Mouse (Mus musculus): Measurements from ENCODE around the gene Slc4a3.

Slc4a3 gene

DNA sequence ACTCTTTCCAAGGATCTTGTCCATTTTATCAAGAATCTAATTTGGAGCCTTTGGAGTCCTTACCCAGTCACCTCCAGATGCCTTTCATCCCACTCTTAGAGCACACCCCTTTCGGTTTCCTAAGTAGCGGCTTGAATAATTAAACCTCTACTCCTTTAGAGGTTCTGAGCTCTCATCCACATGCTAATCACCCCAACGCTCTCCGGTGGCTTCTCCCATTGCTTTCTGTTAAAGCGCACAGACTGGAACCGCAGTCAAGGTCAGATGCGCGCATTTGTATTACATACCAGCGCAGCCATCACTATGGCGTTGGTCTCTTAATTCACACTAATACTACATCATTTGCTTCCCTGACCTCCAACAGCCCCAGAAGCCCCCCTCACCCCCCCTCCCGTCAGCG is 55.7 kb downstream of the Slc4a3 start:
- no peak for DNase-seq (ENCODE audit: low spot score)

DNA sequence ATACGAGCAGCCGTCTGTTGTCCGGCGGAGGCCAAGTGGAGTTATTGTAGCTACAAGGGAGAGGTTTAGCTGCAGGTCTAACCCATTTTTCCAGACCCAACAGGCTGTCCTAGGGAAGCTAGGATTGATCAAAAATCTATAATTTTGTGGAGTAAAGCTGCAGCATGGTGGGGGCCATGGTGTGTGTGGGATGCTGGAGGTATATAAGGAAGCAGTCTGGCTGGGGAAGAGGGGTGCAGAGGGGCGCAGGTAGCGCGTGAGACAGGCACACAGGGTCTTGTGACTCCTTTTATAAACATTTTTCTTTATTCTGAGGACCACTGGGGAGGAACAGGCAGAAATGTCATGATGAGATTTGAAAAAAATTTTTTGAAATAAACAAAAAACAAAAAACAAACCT is 57.5 kb downstream of the Slc4a3 start:
- no peak for DNase-seq (ENCODE audit: low spot score)

DNA sequence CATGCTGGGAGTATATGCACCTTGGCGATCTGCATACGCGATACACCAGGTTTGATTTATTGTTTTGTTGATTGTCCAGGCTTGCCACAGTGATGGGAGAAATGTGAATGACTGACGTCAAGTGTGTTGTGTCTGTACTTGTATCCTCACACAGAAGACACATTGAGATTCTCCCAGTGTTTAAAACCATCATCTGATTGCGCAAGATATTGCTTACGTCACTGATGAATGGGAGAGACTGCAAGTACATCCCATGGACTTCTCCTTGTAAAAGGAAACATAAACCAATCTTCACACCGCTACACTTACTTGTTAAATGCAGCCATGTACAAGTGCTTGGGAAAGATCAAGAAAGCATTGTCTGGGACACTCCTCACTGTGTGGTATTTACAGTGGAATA is 62.2 kb downstream of the Slc4a3 start:
- no peak for DNase-seq (ENCODE audit: low spot score)

DNA sequence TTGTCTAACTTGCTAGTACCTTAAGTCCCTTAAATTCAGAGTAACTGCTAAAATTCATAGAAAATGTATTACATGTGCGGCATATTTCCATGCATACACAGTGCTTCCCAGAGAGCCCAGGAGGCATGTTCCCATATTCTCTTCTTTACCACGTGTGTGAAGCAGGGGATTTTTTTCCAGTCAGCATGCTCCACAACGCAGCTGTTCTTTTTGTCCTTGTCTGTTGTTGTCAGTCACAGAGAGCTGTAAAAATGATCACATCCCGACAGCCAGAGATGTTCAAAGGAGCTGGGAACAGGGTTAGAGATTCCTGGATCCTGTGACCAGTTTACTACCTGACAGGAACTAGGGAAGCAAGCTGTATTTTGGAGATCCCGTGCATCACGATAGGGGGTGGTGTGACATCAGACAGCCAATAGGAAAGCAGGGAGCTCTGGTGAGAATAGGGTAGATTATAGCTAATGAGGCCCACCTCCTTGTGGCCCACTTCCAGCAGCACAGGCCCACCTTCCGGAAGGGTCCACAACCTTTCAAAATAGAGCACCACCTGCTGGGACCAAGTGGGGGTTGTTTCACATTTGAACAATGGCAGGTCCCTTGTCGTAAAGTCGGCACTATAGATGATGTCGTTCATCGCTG is 62.7 kb downstream of the Slc4a3 start:
- DNase-seq (ENCODE audit: low spot score) = no peak

DNA sequence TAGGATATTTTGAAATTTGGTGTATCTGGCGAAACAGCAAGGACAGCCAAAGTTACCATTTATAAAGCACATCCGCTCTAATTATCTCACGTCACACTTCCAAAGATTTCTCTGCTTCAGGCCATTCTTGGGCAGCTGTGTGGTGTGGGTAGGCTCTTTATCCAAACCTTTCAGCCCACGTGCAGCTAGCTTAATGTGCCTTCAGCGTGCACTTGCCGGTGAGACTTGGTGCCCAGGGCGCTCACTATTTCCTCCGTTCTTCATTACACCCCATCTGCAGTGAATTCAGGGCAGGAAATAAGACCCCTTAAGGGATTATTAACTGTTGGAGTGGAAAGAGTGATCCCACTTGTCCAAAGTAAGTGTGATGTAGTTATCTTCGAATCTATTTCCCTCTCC is 63.2 kb downstream of the Slc4a3 start:
- no peak for DNase-seq (ENCODE audit: low spot score)

DNA sequence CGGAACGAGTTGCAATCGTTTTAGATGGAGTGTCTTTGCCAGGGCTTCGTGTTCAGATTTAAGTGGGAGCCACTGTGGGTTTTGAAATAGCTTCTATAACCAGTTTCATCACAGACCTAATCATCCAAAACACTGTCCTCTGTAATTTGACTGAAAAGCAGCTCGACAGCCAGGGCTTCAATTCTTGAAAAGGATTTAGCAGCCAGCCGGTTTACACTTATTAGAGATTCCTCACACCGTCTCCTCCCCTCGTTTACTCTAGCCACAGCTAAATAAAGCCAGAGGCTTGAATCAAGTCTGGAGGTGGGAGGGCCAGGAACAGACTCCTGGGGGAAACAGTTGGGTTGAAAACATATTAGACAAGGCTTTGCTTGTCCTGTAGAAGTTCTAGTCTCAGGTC is 64.5 kb downstream of the Slc4a3 start:
- no peak for DNase-seq (ENCODE audit: low spot score)

Data from layer of hippocampus, adult 11-12 months (tissue).